Mouse (Mus musculus) kidney, postnatal 0 days (tissue): ENCODE results near the gene Ptprg. TPM values are rescaled to one million over a fixed set of nuclear protein-coding genes. Genes with fewer than 3 reads are reported as not detected.

Experiments used
- ATAC-seq: fragments of 200-750 bp; cut with Nextera tagmentation; replicated peaks from 2 replicates; pipeline ENCODE4 v1.8.0; 2017; ENCODE audit warnings: low read depth, moderate number of reproducible peaks, moderate TSS enrichment, moderate library complexity; ENCODE audit not compliant: low FRiP score
- DNase-seq: peaks from one replicate; pipeline ENCODE4 v3.0.0-alpha.2; 2016; ENCODE audit warnings: low spot score
- H3K27ac ChIP-seq: fragments of 300-500 bp; sonication (generic); 2 replicates; pipeline ENCODE4 v1.5.1; 2014; ENCODE audit warnings: mild to moderate bottlenecking
- H3K27me3 ChIP-seq: fragments of 300-500 bp; sonication (generic); 2 replicates; pipeline ENCODE4 v1.6.1; 2014; ENCODE audit warnings: low read length, mixed read lengths; ENCODE audit not compliant: insufficient read depth
- H3K36me3 ChIP-seq: fragments of 300-500 bp; sonication (generic); 2 replicates; pipeline ENCODE4 v1.6.1; 2014; ENCODE audit warnings: low read length, mixed read lengths; ENCODE audit not compliant: insufficient read depth
- H3K4me1 ChIP-seq: fragments of 300-500 bp; sonication (generic); replicated peaks from 2 replicates; pipeline ENCODE4 v1.6.1; 2014; ENCODE audit warnings: antibody characterized with exemption, low read length, mixed read lengths; ENCODE audit not compliant: insufficient read depth
- H3K4me2 ChIP-seq: fragments of 300-500 bp; sonication (generic); 2 replicates; pipeline ENCODE4 v1.6.1; 2014; ENCODE audit warnings: mild to moderate bottlenecking, low read length, moderate library complexity, mixed read lengths
- H3K4me3 ChIP-seq: fragments of 300-500 bp; sonication (generic); replicated peaks from 2 replicates; pipeline ENCODE4 v1.5.1; 2014; ENCODE audit warnings: low read depth, low read length
- H3K9ac ChIP-seq: fragments of 300-500 bp; sonication (generic); 2 replicates; pipeline ENCODE4 v1.6.1; 2014; ENCODE audit warnings: low read depth, low read length
- H3K9me3 ChIP-seq: fragments of 300-500 bp; sonication (generic); replicated peaks from 2 replicates; pipeline ENCODE4 v1.6.1; 2016; ENCODE audit warnings: low read length, inconsistent platforms, mixed read lengths
- CTCF ChIP-seq: IDR thresholded peaks from 2 replicates; pipeline ENCODE4 v1.5.1; 2016; ENCODE audit warnings: antibody characterized with exemption, low read depth, mild to moderate bottlenecking, moderate library complexity
- WGBS: fragments of 180-500 bp; shearing (Covaris S2); extraction: QIAGEN DNeasy Blood & Tissue Kit; methylation state at CpG from one replicate; pipeline ENCODE4 v1.1.7; 2014; 5-methylcytosine and 5-hydroxymethylcytosine counted together
- polyA plus RNA-seq: library from polyadenylated mRNA; unstranded; fragments of >200 nt; fragmentation: Nextera tagmentation; extraction: Ambion mirVana; gene quantifications from 2 replicates; pipeline ENCODE4 v1.2.1, GENCODE M21; 2015

The Ptprg gene
- polyA plus RNA-seq, 1 experiment from 2014 or later: 23.5 TPM

DNA sequence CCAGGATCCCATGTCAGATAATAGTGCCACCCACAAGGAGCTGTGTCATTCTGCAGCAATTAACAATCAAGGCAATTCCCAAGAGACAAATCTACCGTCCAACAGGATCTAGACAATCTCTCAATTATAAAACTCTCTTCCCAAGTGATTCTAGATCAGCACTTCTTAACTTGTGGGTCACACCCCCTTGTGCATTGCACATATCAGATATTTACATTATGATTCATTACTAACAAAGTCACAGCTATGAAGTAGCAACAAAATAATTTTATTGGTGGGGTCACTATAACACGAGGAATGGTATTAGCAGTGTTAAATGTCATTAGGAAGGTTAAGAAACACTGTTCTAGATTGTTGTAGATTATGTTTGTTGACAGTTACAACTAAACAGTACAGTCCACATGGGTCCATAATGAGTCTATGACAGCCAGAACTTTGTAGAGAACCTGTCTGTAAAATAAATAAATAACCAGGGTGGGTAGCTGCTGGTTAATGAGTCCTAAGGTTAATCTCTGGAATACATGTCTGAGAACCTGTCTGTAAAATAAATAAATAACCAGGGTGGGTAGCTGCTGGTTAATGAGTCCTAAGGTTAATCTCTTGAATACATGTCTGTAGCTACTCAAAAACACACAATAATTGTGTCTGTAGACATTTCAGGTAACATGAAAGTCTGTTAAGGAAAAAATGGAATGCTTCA, 520.2 kb downstream of the Ptprg start:
- peak; percentile 78 for ATAC-seq
- DNase-seq: peak; percentile 18

DNA sequence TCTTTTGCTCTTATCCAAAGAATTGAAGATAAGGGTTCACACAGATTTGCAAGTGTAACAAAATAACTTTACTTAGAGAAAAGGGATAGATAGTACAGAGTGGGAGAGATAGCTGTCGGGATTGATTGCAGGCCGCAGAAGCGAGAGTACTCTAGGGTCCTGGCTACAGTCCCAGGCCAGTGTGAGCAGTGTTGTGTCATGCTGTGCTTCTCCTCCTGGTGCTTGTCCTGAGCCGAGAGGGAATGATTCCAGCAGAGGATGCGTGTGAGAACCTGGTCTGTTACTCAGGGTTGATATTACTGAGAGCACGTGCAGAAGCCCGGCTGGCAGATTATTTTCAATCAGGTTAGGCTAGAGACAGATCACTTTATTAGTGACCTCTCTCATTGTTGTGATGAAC, 523.9 kb downstream of the Ptprg start:
- H3K4me2 ChIP-seq: no peak overlapping the region
- H3K27ac ChIP-seq: no peak overlapping the region
- DNase-seq (no peak), ATAC-seq (no peak)
- no peak for TF ChIP-seq CTCF
- no peak overlapping the region for H3K4me3 ChIP-seq
- H3K9ac ChIP-seq: no peak overlapping the region
- no peaks in the 10 kb centered on the region for H3K36me3 ChIP-seq
- H3K27me3 ChIP-seq: no peaks in the 10 kb centered on the region
- WGBS: 80% methylated on average over 7 of the region's 7 CpGs
- H3K9me3 ChIP-seq: no peaks in the 10 kb centered on the region
- H3K4me1 ChIP-seq: peaks cover 5% of the 10 kb centered on the region; the same call in 1 of the 2 replicates

More for the DNA sequence above, 520.2 kb downstream of the Ptprg start:
- Histone ChIP-seq H3K4me2 (no peak overlapping the region), H3K36me3 (no peaks in the 10 kb centered on the region), H3K4me3 (no peak overlapping the region), H3K4me1 (no peaks in the 10 kb centered on the region; the same call in 1 of the 2 replicates), H3K27ac (peak overlapping the region; percentile 66), H3K9me3 (no peaks in the 10 kb centered on the region), H3K27me3 (no peaks in the 10 kb centered on the region), H3K9ac (no peak overlapping the region)
- TF ChIP-seq CTCF: no peak
- 42% methylated on average over 2 of the region's 2 CpGs for WGBS

DNA sequence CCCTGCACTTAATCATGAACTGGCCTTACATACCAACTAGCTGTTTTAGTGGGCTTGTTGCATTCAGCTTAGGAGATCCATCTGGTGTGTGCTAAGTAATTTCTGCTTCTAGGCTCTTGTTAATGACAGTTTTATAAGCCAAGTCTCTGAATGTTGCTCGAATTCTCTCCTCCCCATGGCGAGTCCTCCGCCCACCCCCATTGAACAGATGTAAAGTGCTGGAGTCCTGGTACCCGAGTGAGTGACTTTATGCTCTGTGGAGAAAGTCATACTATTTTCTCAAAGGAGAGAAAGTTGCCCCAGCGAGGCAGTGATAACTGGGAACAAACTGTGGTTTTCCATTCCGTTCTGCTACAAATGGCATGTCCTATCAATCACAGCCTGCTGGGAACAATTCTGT, 525.9 kb downstream of the Ptprg start:
- peak; percentile 70 for DNase-seq
- Histone ChIP-seq H3K9me3 (no peaks in the 10 kb centered on the region), H3K27me3 (no peaks in the 10 kb centered on the region), H3K36me3 (no peaks in the 10 kb centered on the region), H3K4me1 (peaks cover 5% of the 10 kb centered on the region; the same call in 1 of the 2 replicates), H3K9ac (no peak overlapping the region), H3K4me3 (no peak overlapping the region), H3K4me2 (no peak overlapping the region), H3K27ac (no peak overlapping the region)
- 30% methylated on average over 6 of the region's 6 CpGs for WGBS
- ATAC-seq: no peak
- TF ChIP-seq CTCF: no peak

GRCm38 (mm10) chr14:12079833-12080401, 526.6 kb downstream of the Ptprg start:
- DNase-seq: no peak
- no peak for ATAC-seq
- no peak overlapping the region for H3K27ac ChIP-seq
- no peaks in the 10 kb centered on the region for H3K9me3 ChIP-seq
- WGBS: 27% methylated on average over 4 of the region's 4 CpGs
- H3K4me2 ChIP-seq: no peak overlapping the region
- no peak overlapping the region for H3K9ac ChIP-seq
- H3K4me1 ChIP-seq: peaks cover 5% of the 10 kb centered on the region; the same call in 1 of the 2 replicates
- H3K4me3 ChIP-seq: no peak overlapping the region
- no peak for TF ChIP-seq CTCF
- H3K36me3 ChIP-seq: no peaks in the 10 kb centered on the region
- H3K27me3 ChIP-seq: no peaks in the 10 kb centered on the region

DNA sequence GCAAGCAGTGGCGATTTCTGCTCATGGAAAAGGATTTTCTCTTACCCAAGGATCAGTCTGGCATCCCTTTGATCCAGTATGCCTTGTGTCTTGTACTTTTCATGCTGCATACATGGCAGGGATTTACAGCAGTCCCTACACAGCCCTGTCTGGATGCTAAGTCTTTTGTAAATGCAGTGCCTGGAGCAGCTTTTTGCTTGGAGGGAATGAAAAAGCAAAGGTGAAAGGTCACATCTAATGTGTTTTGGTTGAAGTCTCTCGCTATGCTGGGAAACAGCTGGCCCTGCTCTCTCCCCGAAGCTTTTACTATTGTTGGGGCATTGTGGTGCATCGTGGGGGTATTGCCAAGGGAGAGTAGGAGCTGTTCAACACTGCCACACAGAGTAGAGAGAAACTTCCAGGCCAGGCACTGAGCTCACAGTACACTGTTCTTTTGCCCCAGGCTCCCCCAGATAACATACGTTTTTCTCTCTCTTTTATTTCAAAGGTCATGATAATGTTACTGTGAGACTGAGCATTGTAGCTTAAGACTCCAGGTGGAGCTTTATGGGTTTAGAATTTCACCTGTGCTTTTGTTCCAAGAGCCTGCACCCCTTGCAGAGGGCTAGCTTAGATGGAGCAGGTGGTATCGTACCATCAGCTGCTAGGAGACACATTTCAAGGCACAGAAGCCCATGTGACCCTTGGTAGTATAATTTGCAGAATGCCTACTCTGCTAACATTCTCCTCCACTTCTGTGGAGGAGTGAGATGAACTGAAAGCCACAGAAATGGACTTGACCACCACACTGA, 529.0 kb downstream of the Ptprg start:
- ATAC-seq (peak; percentile 53; the same call in 1 of the 2 replicates), DNase-seq (peak; percentile 74)
- no peak; the same call in 1 of the 2 replicates for TF ChIP-seq CTCF
- H3K9ac ChIP-seq: no peak overlapping the region
- WGBS: 28% methylated on average over 6 of the region's 6 CpGs
- H3K4me1 ChIP-seq: 0 out of 2 replicates have a peak, but pooled peaks cover 10% of the 10 kb centered on the region
- no peak overlapping the region for H3K4me2 ChIP-seq
- no peak overlapping the region for H3K4me3 ChIP-seq
- no peaks in the 10 kb centered on the region for H3K9me3 ChIP-seq
- H3K36me3 ChIP-seq: no peaks in the 10 kb centered on the region
- H3K27me3 ChIP-seq: no peaks in the 10 kb centered on the region
- peak overlapping the region; percentile 11 for H3K27ac ChIP-seq

DNA sequence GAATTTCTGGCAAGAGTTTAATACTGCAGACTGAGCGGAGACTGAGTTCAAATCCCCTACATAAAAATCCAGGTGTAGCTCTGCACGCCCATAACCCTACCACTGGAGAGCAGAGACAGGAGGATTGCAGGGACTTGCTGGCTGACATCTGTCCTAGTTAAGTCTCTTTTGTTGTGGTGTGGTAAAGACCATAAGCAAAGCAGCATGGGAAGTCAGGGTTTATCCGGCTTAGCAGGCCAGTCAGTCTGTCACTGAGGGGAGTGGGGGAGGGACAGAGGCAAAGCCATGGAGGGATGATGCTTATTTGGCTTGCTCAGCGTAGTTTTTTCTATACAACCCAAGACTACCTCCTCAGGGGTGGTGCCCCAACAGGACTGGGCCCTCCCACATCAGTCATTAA, 530.7 kb downstream of the Ptprg start:
- no peak overlapping the region for H3K4me3 ChIP-seq
- no peaks in the 10 kb centered on the region for H3K9me3 ChIP-seq
- no peak overlapping the region for H3K4me2 ChIP-seq
- 0 out of 2 replicates have a peak, but pooled peaks cover 10% of the 10 kb centered on the region for H3K4me1 ChIP-seq
- TF ChIP-seq CTCF: no peak
- no peaks in the 10 kb centered on the region for H3K36me3 ChIP-seq
- ATAC-seq (no peak), DNase-seq (no peak)
- H3K27me3 ChIP-seq: no peaks in the 10 kb centered on the region
- WGBS: 71% methylated on average over 4 of the region's 4 CpGs
- H3K9ac ChIP-seq: no peak overlapping the region
- H3K27ac ChIP-seq: no peak overlapping the region
